Mouse (Mus musculus): ENCODE measurements around the gene Ssbp4. TPM values are rescaled to one million over a fixed set of nuclear protein-coding genes. Genes with fewer than 3 reads are reported as not detected.

Ssbp4 gene
- polyA plus RNA-seq, 1 experiment = 193 TPM

DNA sequence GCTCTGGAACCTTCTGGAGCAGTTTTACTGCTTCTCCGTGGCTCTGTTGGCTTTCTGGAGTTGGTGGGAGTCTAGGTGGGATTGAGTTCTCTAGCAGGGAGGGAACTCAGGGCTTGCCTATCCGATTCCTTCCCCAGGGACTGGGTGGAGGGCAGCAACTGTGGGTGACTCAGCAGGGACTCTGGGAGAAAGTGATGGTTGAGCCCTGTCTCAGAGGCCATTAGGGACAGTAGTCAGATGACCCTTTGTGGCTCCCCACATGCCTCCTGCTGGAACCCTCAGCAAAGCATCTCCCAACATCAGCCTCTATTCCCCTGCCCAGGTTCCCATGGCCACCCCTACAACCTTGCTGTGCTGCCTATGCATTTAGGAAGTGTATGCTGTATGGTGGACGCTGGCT is 34.3 kb upstream of the Ssbp4 start:
- Histone ChIP-seq H3K79me3 (ENCODE audit: low read depth) (no peaks in the 10 kb centered on the region), H3K27me3 (ENCODE audit: control insufficient read depth, insufficient read depth, insufficient read length) (no peaks in the 10 kb centered on the region), H3K79me2 (ENCODE audit: control insufficient read depth, insufficient read depth) (no peaks in the 10 kb centered on the region), H3K4me3 (ENCODE audit: insufficient read depth, poor library complexity, severe bottlenecking) (no peak overlapping the region), H3K36me3 (ENCODE audit: control insufficient read depth, insufficient read depth) (no peaks in the 10 kb centered on the region), H3ac (ENCODE audit: control insufficient read depth, insufficient read length, low read depth) (peak overlapping the region; percentile 54)
- peak; percentile 59 for TF ChIP-seq USF1 (IDR thresholded peaks at IDR 0.05; ENCODE audit: low read depth)
- no peak for TF ChIP-seq CTCF (IDR thresholded peaks at IDR 0.05; ENCODE audit: control insufficient read depth, insufficient read depth, insufficient read length)
- TF ChIP-seq MAX (IDR thresholded peaks at IDR 0.05) = peak; percentile 70
- peak; percentile 84 for TF ChIP-seq MYOD1 (IDR thresholded peaks at IDR 0.05; ENCODE audit: control insufficient read depth, insufficient read length, low read depth)
- TF ChIP-seq FOSL1 (IDR thresholded peaks at IDR 0.05; ENCODE audit: insufficient read depth, low read length, poor library complexity, severe bottlenecking) = peak; percentile 74
- no peak for TF ChIP-seq MYOG (IDR thresholded peaks at IDR 0.05; ENCODE audit: control insufficient read depth, extremely low read depth, insufficient read length)
- no peak for TF ChIP-seq CEBPB (IDR thresholded peaks at IDR 0.05; ENCODE audit: low read depth)

DNA sequence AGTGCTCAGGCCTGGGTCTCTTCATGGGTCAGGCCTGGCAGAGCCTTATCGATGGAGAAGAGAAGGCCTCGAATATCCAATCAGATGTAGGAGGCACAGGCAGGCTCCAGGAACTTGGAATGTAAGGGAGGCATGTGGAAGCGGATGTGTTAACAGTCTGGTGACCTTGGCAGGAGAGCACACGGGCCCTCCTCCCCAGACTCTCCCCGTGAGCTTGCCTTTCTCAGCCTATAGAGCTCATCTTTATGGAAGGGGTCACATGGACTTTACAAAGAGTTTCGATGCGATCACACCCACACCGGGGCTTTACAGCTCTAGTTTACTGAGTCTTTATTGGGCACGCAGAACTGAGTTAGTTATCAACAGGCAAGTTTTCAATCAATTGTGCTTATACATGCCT is 30.1 kb upstream of the Ssbp4 start:
- TF ChIP-seq MYOG (IDR thresholded peaks at IDR 0.05; ENCODE audit: control insufficient read depth, extremely low read depth, insufficient read length) (no peak), USF1 (IDR thresholded peaks at IDR 0.05; ENCODE audit: low read depth) (no peak), FOSL1 (IDR thresholded peaks at IDR 0.05; ENCODE audit: insufficient read depth, low read length, poor library complexity, severe bottlenecking) (no peak), CTCF (IDR thresholded peaks at IDR 0.05; ENCODE audit: control insufficient read depth, insufficient read depth, insufficient read length) (no peak), CEBPB (IDR thresholded peaks at IDR 0.05; ENCODE audit: low read depth) (no peak), MYOD1 (IDR thresholded peaks at IDR 0.05; ENCODE audit: control insufficient read depth, insufficient read length, low read depth) (no peak), MAX (IDR thresholded peaks at IDR 0.05) (no peak)
- H3K79me3 ChIP-seq (ENCODE audit: low read depth) = no peaks in the 10 kb centered on the region
- H3K36me3 ChIP-seq (ENCODE audit: control insufficient read depth, insufficient read depth) = no peaks in the 10 kb centered on the region
- no peaks in the 10 kb centered on the region for H3K27me3 ChIP-seq (ENCODE audit: control insufficient read depth, insufficient read depth, insufficient read length)
- no peaks in the 10 kb centered on the region for H3K79me2 ChIP-seq (ENCODE audit: control insufficient read depth, insufficient read depth)
- H3ac ChIP-seq (ENCODE audit: control insufficient read depth, insufficient read length, low read depth) = no peak overlapping the region
- no peak overlapping the region for H3K4me3 ChIP-seq (ENCODE audit: insufficient read depth, poor library complexity, severe bottlenecking)

DNA sequence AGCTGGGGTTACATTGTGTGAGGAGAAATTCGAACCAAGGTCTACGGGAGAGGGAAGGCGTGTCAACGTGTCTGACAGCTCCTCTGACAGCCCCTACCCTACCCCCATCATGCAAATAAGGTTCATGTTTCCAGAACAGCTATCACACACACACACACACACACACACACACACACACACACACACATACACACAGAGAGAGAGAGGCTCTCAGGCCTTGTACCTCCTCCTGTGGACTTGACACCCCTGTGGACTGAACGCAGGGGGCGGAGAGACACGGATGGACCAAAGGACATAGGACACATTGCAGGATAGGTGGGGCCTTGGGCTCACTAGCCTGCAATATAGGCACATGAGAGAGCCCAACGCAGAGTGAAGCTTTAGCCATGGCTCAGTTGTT is 28.2 kb upstream of the Ssbp4 start:
- H3K79me3 ChIP-seq (ENCODE audit: low read depth) = no peaks in the 10 kb centered on the region
- no peak overlapping the region for H3K4me3 ChIP-seq (ENCODE audit: insufficient read depth, poor library complexity, severe bottlenecking)
- no peaks in the 10 kb centered on the region for H3K27me3 ChIP-seq (ENCODE audit: control insufficient read depth, insufficient read depth, insufficient read length)
- H3K79me2 ChIP-seq (ENCODE audit: control insufficient read depth, insufficient read depth) = no peaks in the 10 kb centered on the region
- H3ac ChIP-seq (ENCODE audit: control insufficient read depth, insufficient read length, low read depth) = no peak overlapping the region
- no peak for TF ChIP-seq FOSL1 (IDR thresholded peaks at IDR 0.05; ENCODE audit: insufficient read depth, low read length, poor library complexity, severe bottlenecking)
- no peak for TF ChIP-seq CEBPB (IDR thresholded peaks at IDR 0.05; ENCODE audit: low read depth)
- no peak for TF ChIP-seq MYOD1 (IDR thresholded peaks at IDR 0.05; ENCODE audit: control insufficient read depth, insufficient read length, low read depth)
- TF ChIP-seq MYOG (IDR thresholded peaks at IDR 0.05; ENCODE audit: control insufficient read depth, extremely low read depth, insufficient read length) = no peak
- TF ChIP-seq USF1 (IDR thresholded peaks at IDR 0.05; ENCODE audit: low read depth) = no peak
- TF ChIP-seq MAX (IDR thresholded peaks at IDR 0.05) = no peak
- TF ChIP-seq CTCF (IDR thresholded peaks at IDR 0.05; ENCODE audit: control insufficient read depth, insufficient read depth, insufficient read length) = no peak
- no peaks in the 10 kb centered on the region for H3K36me3 ChIP-seq (ENCODE audit: control insufficient read depth, insufficient read depth)

DNA sequence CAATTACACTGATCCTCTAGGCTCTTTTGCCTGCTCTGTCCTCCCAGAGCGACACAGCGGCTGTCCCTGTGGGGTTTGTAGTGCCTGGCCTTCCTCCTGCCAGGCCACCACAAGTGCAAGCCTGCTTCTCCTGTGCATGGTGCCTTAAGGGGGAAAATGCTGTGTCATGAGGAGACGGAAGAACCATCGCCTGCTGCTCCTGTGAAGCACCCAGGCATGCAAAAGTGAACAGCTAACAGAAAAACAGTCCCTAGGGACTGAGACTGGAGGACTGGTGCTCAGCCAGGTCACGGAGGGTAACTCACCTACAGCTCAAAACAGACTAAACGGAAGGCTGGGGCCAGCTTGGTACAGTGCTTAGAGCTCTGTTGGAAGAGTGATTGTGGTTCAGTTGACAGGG is 26.9 kb upstream of the Ssbp4 start:
- H3K79me3 ChIP-seq (ENCODE audit: low read depth) = no peaks in the 10 kb centered on the region
- no peaks in the 10 kb centered on the region for H3K36me3 ChIP-seq (ENCODE audit: control insufficient read depth, insufficient read depth)
- peak overlapping the region; percentile 21 for H3ac ChIP-seq (ENCODE audit: control insufficient read depth, insufficient read length, low read depth)
- no peaks in the 10 kb centered on the region for H3K79me2 ChIP-seq (ENCODE audit: control insufficient read depth, insufficient read depth)
- H3K27me3 ChIP-seq (ENCODE audit: control insufficient read depth, insufficient read depth, insufficient read length) = no peaks in the 10 kb centered on the region
- no peak for TF ChIP-seq CEBPB (IDR thresholded peaks at IDR 0.05; ENCODE audit: low read depth)
- TF ChIP-seq MYOG (IDR thresholded peaks at IDR 0.05; ENCODE audit: control insufficient read depth, extremely low read depth, insufficient read length) = no peak
- no peak for TF ChIP-seq FOSL1 (IDR thresholded peaks at IDR 0.05; ENCODE audit: insufficient read depth, low read length, poor library complexity, severe bottlenecking)
- no peak for TF ChIP-seq CTCF (IDR thresholded peaks at IDR 0.05; ENCODE audit: control insufficient read depth, insufficient read depth, insufficient read length)
- TF ChIP-seq MAX (IDR thresholded peaks at IDR 0.05) = no peak
- no peak overlapping the region for H3K4me3 ChIP-seq (ENCODE audit: insufficient read depth, poor library complexity, severe bottlenecking)

DNA sequence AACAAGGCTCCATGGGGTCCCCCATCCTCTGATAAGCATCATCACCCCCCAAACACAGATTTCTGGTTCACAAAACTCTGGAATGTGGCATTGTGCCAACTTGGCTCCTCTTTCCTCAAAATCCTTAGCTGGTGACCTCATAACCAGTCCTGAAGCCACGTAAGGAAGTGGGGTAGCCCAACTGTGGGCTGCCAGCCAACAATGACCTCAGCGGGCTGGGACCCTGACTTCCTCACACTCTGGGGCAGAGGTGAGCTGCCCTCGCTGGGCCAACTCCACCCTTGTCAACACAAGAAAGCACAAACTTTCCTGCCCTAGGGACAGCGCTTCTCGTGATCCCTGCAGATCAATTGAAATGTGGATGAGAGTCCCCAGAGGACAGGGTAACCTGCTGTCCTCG is 25.4 kb upstream of the Ssbp4 start:
- H3ac ChIP-seq (ENCODE audit: control insufficient read depth, insufficient read length, low read depth) = no peak overlapping the region
- no peaks in the 10 kb centered on the region for H3K79me2 ChIP-seq (ENCODE audit: control insufficient read depth, insufficient read depth)
- TF ChIP-seq MYOG (IDR thresholded peaks at IDR 0.05; ENCODE audit: control insufficient read depth, extremely low read depth, insufficient read length) = no peak
- no peak for TF ChIP-seq CEBPB (IDR thresholded peaks at IDR 0.05; ENCODE audit: low read depth)
- TF ChIP-seq MAX (IDR thresholded peaks at IDR 0.05) = no peak
- no peak for TF ChIP-seq MYOD1 (IDR thresholded peaks at IDR 0.05; ENCODE audit: control insufficient read depth, insufficient read length, low read depth)
- TF ChIP-seq FOSL1 (IDR thresholded peaks at IDR 0.05; ENCODE audit: insufficient read depth, low read length, poor library complexity, severe bottlenecking) = no peak
- TF ChIP-seq USF1 (IDR thresholded peaks at IDR 0.05; ENCODE audit: low read depth) = no peak
- no peak for TF ChIP-seq CTCF (IDR thresholded peaks at IDR 0.05; ENCODE audit: control insufficient read depth, insufficient read depth, insufficient read length)
- H3K27me3 ChIP-seq (ENCODE audit: control insufficient read depth, insufficient read depth, insufficient read length) = no peaks in the 10 kb centered on the region
- no peak overlapping the region for H3K4me3 ChIP-seq (ENCODE audit: insufficient read depth, poor library complexity, severe bottlenecking)
- no peaks in the 10 kb centered on the region for H3K79me3 ChIP-seq (ENCODE audit: low read depth)
- no peaks in the 10 kb centered on the region for H3K36me3 ChIP-seq (ENCODE audit: control insufficient read depth, insufficient read depth)

DNA sequence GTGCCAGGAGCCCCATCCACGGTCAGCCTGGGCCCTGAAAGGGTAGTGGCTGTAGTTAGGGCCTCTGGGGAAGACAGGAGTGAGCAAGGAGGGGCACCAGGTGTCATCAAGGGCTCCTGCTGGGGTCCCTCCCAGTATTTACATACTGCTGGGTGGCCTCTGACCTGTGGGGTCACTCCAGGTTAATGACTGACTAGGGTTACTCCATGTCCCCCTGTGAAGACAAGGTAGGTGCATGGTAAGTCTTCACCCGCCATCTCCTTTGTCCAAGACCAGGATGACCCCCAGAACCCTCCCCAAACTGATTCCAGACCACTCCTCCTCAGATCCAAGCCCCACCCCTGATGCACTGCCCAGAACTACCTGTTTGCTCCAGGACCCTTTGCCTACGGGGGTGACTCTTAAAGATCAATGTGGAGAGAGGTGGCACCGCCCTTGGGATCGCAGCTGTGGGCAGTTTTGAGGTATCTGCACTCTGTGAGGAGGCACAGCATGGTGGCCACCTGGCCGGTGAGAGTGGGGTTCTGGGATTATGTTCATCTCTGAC is 23.7 kb upstream of the Ssbp4 start, which contains the start of gene Gdf15:
Gene Gdf15 (minus strand): TSS at position 111 of the 547 bp plus-strand sequence.
- Histone ChIP-seq H3K27me3 (ENCODE audit: control insufficient read depth, insufficient read depth, insufficient read length) (no peaks in the 10 kb centered on the region), H3K79me3 (ENCODE audit: low read depth) (peaks cover 2% of the 10 kb centered on the region), H3K4me3 (ENCODE audit: insufficient read depth, poor library complexity, severe bottlenecking) (no peak within 1 kb of the TSS), H3K36me3 (ENCODE audit: control insufficient read depth, insufficient read depth) (no peaks in the 10 kb centered on the region), H3K79me2 (ENCODE audit: control insufficient read depth, insufficient read depth) (no peaks in the 10 kb centered on the region), H3ac (ENCODE audit: control insufficient read depth, insufficient read length, low read depth) (peak within 1 kb of the TSS; percentile 67)
- TF ChIP-seq FOSL1 (IDR thresholded peaks at IDR 0.05; ENCODE audit: insufficient read depth, low read length, poor library complexity, severe bottlenecking) (no peak), CTCF (IDR thresholded peaks at IDR 0.05; ENCODE audit: control insufficient read depth, insufficient read depth, insufficient read length) (no peak), MAX (IDR thresholded peaks at IDR 0.05) (no peak), MYOG (IDR thresholded peaks at IDR 0.05; ENCODE audit: control insufficient read depth, extremely low read depth, insufficient read length) (no peak)

Data from C2C12 (cell line).